Mouse (Mus musculus): Measurements from ENCODE around the gene Nrm. TPM values are rescaled to one million over a fixed set of nuclear protein-coding genes. Genes with fewer than 3 reads are reported as not detected.

Nrm gene
- polyA plus RNA-seq, 2 experiments = 15.6 to 20.1 TPM

GRCm38 (mm10) chr17:35865481-35866280 is 4.6 kb downstream of the Nrm start, which contains the start of gene Ppp1r18:
TSS of gene Ppp1r18 (plus strand) at chr17:35865593.
- H3K27ac ChIP-seq = no peak within 1 kb of the TSS
- peaks cover 11 to 14% of the 10 kb centered on the region in 2 experiments for H3K4me1 ChIP-seq (replicated peaks; ENCODE audit: control insufficient read depth in 2 of 2, insufficient read depth in 2 of 2, low read length in 1 of 2)
- no peaks in the 10 kb centered on the region for H3K36me3 ChIP-seq (replicated peaks; ENCODE audit: control insufficient read depth, insufficient read depth, low read depth)
- no peak for ATAC-seq (ENCODE audit: insufficient read depth)
- TF ChIP-seq CTCF (IDR thresholded peaks at IDR 0.05; ENCODE audit: low read depth) (no peak), EP300 (IDR thresholded peaks at IDR 0.05; ENCODE audit: low read depth) (no peak)
- H3K4me2 ChIP-seq (ENCODE audit: low read depth) = peak within 1 kb of the TSS; percentile 65
- DNase-seq (ENCODE audit: low read depth in 3 of 3, low spot score in 3 of 3) = no peak
- 1% methylated on average over 48 of the region's 48 CpGs for WGBS (ENCODE audit: insufficient replicate concordance)
- H3K4me3 ChIP-seq (ENCODE audit: insufficient read depth in 1 of 2, low read depth in 2 of 2, low read length in 2 of 2) = peak within 1 kb of the TSS; percentile 50 to 64
- peaks cover 55% of the 10 kb centered on the region for H3K27me3 ChIP-seq (ENCODE audit: control insufficient read depth, insufficient read depth, low read length)
- H3K9ac ChIP-seq (replicated peaks) = peak within 1 kb of the TSS; percentile 23
- no peaks in the 10 kb centered on the region for H3K9me3 ChIP-seq (ENCODE audit: control insufficient read depth, low read length)

- DNase-seq (ENCODE audit: low read depth in 3 of 3, low spot score in 3 of 3) = no peak
- Histone ChIP-seq H3K4me1 (replicated peaks; ENCODE audit: control insufficient read depth in 2 of 2, insufficient read depth in 2 of 2, low read length in 1 of 2) (peaks cover 9 to 13% of the 10 kb centered on the region in 2 experiments), H3K9ac (replicated peaks) (peak overlapping the region; percentile 23), H3K27me3 (ENCODE audit: control insufficient read depth, insufficient read depth, low read length) (peaks cover 55% of the 10 kb centered on the region), H3K36me3 (replicated peaks; ENCODE audit: control insufficient read depth, insufficient read depth, low read depth) (no peaks in the 10 kb centered on the region), H3K4me2 (ENCODE audit: low read depth) (peak overlapping the region; percentile 65), H3K9me3 (ENCODE audit: control insufficient read depth, low read length) (peaks cover 3% of the 10 kb centered on the region), H3K27ac (no peak overlapping the region), H3K4me3 (ENCODE audit: insufficient read depth in 1 of 2, low read depth in 2 of 2, low read length in 2 of 2) (peak overlapping the region; percentile 50 to 64)
- no peak for ATAC-seq (ENCODE audit: insufficient read depth)
- WGBS (ENCODE audit: insufficient replicate concordance) = under 1% methylated on average over 38 of the region's 38 CpGs
- no peak for TF ChIP-seq CTCF (IDR thresholded peaks at IDR 0.05; ENCODE audit: low read depth)
- TF ChIP-seq EP300 (IDR thresholded peaks at IDR 0.05; ENCODE audit: low read depth) = no peak
Measured at GRCm38 (mm10) chr17:35866281-35866831, 5.2 kb downstream of the Nrm start.

- peak overlapping the region; percentile 65 for H3K4me2 ChIP-seq (ENCODE audit: low read depth)
- 3% methylated on average over 26 of the region's 26 CpGs for WGBS (ENCODE audit: insufficient replicate concordance)
- H3K27me3 ChIP-seq (ENCODE audit: control insufficient read depth, insufficient read depth, low read length) = peaks cover 55% of the 10 kb centered on the region
- H3K36me3 ChIP-seq (replicated peaks; ENCODE audit: control insufficient read depth, insufficient read depth, low read depth) = no peaks in the 10 kb centered on the region
- peaks cover 5 to 10% of the 10 kb centered on the region in 2 experiments; a peak in 3 of 4 replicates for H3K4me1 ChIP-seq (replicated peaks; ENCODE audit: control insufficient read depth in 2 of 2, insufficient read depth in 2 of 2, low read length in 1 of 2)
- H3K4me3 ChIP-seq (ENCODE audit: insufficient read depth in 1 of 2, low read depth in 2 of 2, low read length in 2 of 2) = peak overlapping the region; percentile 50 to 64
- peaks cover 3% of the 10 kb centered on the region for H3K9me3 ChIP-seq (ENCODE audit: control insufficient read depth, low read length)
- peak overlapping the region; percentile 31 for H3K9ac ChIP-seq (replicated peaks)
- no peak overlapping the region for H3K27ac ChIP-seq
- no peak for ATAC-seq (ENCODE audit: insufficient read depth)
- peak; percentile 47 for TF ChIP-seq CTCF (IDR thresholded peaks at IDR 0.05; ENCODE audit: low read depth)
- no peak for TF ChIP-seq EP300 (IDR thresholded peaks at IDR 0.05; ENCODE audit: low read depth)
- DNase-seq (ENCODE audit: low read depth in 3 of 3, low spot score in 3 of 3) = no peak
Measured at GRCm38 (mm10) chr17:35866911-35867890, 6.1 kb downstream of the Nrm start.

- TF ChIP-seq EP300 (IDR thresholded peaks at IDR 0.05; ENCODE audit: low read depth) = no peak
- no peak for TF ChIP-seq CTCF (IDR thresholded peaks at IDR 0.05; ENCODE audit: low read depth)
- H3K4me1 ChIP-seq (replicated peaks; ENCODE audit: control insufficient read depth in 2 of 2, insufficient read depth in 2 of 2, low read length in 1 of 2) = peaks cover 5 to 10% of the 10 kb centered on the region in 2 experiments
- peak overlapping the region; percentile 50 to 51 for H3K4me3 ChIP-seq (ENCODE audit: insufficient read depth in 1 of 2, low read depth in 2 of 2, low read length in 2 of 2)
- H3K36me3 ChIP-seq (replicated peaks; ENCODE audit: control insufficient read depth, insufficient read depth, low read depth) = no peaks in the 10 kb centered on the region
- WGBS (ENCODE audit: insufficient replicate concordance) = 9% methylated on average over 17 of the region's 17 CpGs
- peaks cover 3% of the 10 kb centered on the region for H3K9me3 ChIP-seq (ENCODE audit: control insufficient read depth, low read length)
- ATAC-seq (ENCODE audit: insufficient read depth) (no peak), DNase-seq (ENCODE audit: low read depth in 3 of 3, low spot score in 3 of 3) (no peak)
- peaks cover 55% of the 10 kb centered on the region for H3K27me3 ChIP-seq (ENCODE audit: control insufficient read depth, insufficient read depth, low read length)
- no peak overlapping the region for H3K27ac ChIP-seq
- H3K4me2 ChIP-seq (ENCODE audit: low read depth) = peak overlapping the region; percentile 65
- H3K9ac ChIP-seq (replicated peaks) = peak overlapping the region; percentile 40
Measured at GRCm38 (mm10) chr17:35868165-35868820, 7.2 kb downstream of the Nrm start.

Data from liver, embryonic 14.5 days (tissue).